Mouse (Mus musculus): ENCODE data around the gene Fut4.
A peak's percentile ranks its signal among the peaks of the same experiment; 100 is the strongest.

The Fut4 gene

DNA sequence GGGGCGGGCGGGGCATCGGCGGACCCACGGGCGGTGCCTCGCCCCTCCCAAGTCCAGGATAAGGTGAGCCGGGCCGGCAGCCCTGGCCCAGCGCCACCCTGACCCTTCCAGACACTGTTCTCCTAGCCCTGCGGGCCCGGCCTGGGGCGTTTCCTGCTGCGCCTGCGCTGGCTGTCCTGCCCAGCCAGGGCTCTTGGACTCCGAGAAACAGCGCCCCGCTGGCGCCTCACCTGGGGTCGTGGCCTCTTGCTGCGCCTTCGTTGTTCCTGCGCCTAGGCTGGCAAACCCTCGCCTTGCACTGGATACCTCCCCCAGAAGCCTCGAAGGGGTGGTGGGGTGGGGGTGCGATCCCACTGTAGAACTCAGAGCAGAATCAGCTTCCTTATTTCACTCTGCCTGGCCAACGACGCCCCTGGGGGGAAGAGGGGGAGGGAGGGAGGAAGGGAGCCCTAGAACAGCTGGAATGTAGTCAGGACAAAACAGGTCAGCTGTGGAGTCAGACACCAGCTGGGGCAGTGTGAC lies at the start of gene Fut4:
Gene Fut4 (minus strand): TSS at position 393 of the 522 bp plus-strand sequence.
- DNase-seq (ENCODE audit: low read depth, low spot score) = peak; percentile 26

DNA sequence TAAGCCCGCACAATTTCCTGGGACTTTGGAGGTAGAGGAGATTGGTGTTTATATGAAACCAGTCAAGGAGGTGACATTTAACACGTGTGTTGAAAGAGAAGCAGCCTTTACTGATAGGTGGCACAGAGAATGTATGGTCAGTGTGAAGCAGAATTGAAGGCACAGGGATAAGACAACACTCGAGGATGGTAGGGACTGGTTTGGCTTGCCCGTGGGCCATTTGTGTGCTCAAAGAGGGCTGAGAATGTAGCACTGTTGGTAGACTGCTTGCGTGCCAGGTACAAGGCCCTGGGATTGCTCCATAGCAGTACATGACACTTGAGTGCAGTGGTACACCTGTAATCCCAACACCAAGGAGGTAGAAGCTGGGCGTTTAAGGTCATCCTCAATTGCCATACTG lies 35.2 kb upstream of the Fut4 start:
- no peak for DNase-seq (ENCODE audit: low read depth, low spot score)

DNA sequence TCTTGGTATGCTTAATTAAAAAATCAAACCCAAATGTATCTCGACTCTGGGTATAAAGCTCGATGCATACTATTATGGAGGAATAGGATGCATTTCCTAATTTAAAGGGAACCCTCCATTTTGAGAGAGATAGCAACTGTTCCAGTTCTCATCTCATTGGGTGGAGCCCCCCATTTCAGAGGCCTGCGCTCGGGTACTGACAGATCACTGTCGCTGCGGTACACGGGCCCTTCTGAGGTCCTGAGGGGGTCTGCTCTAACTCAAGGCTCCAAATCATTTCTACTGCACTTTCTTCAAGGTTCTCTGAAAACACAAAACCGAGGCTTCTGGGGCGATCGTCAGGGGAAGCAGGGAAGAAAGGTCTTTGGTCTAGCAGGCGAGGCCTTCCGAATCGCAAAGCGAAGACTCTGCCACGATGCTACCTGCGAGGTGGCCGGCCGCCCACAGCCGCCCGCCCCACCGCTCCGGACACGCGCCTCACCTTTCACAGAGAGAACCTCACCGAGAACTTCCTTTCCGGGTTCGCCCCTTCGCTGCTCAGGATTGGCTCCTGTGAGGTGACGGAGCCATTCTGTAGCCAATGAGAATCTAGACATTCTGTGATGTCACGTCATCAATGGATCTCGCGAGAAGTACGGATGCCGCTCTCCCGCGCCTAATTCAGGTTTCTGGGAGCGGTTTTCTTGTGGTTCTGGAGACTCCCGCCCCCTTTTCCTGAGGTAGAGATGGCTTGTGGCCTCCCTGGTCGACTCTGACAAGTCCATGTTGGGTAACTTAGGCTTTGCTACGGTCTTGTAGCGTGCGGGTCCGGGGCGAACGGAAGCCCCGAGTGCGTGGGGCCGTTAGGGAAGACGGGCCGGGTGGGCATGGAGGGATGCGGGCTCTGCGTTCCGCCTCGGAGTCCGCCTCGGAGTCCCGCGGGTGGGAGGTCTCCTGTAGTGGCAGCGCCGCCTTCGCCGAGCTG lies 32.1 kb upstream of the Fut4 start, which contains the start of the genes Mre11a and Ankrd49:
Gene Mre11a (plus strand): TSS at position 616 of the 964 bp plus-strand sequence.
Gene Ankrd49 (minus strand): TSS at position 818 of the 964 bp plus-strand sequence.
- peak; percentile 96 for DNase-seq (ENCODE audit: low read depth, low spot score)

DNA sequence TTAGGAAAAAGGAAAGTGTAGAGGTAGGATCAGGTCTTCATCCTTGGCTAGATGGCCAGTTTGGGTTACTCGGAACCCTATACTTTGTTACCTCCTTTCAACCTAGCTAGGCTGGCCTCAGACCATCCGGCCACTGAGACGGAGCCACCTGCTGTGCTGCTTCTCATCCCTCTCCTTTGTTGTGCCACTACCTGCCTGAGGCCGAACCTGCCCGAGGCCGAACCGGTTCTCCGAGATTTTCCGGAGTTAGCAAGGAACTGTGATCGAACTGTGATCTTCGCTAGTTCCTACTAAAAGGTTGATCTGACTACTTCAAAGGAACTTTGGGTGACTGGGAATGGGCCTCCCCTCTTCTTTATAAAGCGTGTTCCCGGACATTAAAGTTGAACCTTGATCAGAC lies 26.1 kb upstream of the Fut4 start:
- DNase-seq (ENCODE audit: low read depth, low spot score) = no peak

DNA sequence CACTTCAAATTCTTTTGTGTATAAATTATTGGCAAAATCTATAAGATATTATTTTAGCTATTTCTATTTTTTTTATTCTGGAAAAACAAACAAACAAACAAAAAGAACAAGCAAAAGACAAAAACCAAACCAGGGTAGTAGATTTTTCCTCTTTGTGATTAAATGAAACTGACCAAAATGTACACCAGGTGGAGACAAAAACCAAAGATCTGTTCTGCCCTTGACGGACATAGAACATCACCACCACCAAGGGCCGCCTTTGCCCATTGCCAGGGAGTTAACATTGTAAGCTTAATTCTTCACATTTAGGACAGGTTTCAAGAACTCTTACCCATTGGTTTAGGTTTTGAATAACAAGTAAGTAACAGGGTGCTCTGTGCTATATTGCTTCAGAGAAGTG lies 21.6 kb upstream of the Fut4 start:
- DNase-seq (ENCODE audit: low read depth, low spot score) = peak; percentile 26

DNA sequence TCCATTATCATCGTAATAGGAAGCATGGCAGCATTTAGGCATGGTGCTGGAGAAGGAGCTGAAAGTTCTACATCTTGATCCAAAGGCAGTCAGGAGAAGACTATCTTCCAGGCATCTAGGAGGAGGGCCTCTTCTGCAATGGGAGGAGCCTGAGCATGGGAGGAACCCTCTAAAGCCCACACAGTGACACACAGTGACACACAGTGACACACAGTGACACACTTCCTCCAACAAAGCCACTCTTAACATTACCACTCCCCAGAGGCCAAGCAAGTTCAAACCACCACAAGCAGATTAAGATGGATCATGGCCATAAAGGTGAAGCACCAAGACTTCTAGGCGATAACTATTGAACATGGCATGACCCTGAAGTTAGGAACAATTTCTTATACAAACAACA lies 19.9 kb upstream of the Fut4 start:
- no peak for DNase-seq (ENCODE audit: low read depth, low spot score)

DNA sequence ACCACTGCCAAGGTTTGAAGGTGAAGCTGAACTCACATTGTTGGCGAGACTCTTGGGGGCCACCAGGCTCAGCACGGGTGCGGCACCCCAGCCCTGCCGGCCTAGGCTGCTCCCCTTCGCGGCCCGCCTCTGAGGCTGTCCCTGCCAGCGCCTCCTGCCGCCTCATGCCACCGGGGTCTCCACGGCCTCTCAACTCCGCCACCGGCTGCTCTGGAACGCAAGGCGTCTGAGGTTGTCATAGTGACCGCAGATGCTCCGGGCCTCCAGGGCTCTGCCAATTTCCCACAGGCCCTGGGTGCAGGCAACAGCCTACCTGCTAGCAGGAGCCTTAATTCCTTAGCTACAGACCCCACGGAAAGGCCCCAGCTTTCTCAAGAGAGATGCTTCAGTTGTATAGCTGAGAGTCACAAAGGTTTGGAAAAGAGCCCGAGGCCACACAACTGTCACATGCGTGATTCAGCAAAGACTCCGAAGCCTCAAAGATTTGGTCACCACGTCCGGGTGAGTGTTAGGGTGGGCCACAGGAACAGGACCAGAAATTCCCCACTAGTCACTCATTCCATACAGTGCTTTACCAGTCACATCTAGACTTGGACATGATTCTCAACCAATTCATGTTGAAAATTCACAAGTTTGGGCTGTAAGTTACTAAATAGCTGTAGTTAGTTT lies 18.7 kb upstream of the Fut4 start, which contains the start of gene 1700012B09Rik:
Gene 1700012B09Rik (minus strand): TSS at position 228 of the 669 bp plus-strand sequence.
- no peak for DNase-seq (ENCODE audit: low read depth, low spot score)

DNA sequence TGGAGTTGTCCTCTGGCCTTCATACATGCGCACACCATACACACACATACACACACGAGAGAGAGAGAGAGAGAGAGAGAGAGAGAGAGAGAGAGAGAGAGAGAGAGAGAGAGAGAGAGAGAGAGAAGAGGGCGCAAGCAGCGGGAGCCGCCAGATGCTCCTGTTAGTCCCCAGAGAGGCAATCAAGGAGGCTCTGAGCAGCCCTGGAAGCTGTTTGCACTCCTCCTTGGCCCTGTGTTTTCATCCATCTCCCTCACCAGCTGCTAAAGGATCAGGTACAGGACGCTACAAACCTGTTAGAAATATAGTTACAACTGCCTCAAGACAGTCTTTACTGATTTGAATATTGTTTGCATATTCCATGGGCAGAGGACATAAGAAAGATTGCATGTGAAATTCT lies 17.6 kb upstream of the Fut4 start:
- DNase-seq (ENCODE audit: low read depth, low spot score) = no peak

DNA sequence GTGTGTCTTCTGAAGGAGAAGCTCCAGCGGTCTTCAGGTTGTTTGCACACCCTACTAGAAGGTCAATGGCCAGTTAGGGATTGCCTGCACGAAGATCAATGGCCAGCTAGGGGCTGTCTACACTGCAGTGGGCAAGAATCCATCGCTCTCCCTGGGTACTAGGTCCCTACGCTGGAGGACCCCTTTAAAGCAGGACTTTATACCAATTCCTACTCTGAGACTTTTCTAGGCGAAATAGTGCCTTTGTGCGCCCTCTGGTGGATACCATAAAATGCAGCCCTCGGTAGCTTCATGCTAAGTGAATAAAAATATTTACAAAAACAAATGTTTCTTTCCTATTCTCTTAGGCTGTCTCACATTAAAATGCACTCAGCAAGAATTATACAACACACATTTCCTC lies 12.6 kb upstream of the Fut4 start:
- peak; percentile 23 for DNase-seq (ENCODE audit: low read depth, low spot score)

DNA sequence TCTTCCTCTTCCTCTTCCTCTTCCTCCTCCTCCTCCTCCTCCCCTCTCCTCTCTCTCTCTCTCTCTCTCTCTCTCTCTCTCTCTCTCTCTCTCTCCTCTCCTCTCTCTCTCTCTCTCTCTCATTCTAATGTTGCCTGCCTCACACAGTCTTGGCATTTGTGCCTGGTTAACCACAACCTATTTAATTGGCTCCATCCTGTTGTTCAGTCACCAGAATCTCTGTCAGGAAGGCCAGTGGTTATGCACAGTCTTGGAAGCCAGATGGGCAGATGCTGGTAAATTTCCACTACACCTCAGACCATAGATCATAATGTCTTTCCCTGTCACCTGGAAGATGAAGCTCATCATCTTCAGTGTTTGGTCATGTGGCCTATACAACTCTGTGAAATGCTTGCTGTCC lies 7.1 kb upstream of the Fut4 start:
- no peak for DNase-seq (ENCODE audit: low read depth, low spot score)

DNA sequence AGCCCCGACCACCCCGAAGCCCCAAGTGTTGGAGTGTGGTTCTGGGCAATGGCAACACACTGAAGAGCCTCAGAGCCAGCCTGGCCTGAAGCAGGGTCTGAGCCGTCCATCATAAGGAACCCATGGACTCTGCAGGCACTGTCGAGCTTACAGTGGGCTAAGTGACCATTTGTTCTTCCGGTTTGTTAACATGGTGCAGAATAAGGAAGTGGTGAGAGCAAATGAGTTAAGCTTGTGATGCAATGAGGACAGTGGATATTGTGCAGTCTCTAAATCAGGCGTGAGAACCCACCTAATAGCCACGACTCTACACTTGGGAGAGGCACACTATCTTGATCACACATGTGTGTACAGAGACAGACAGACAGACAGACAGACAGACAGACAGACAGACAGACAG lies 6.4 kb upstream of the Fut4 start:
- no peak for DNase-seq (ENCODE audit: low read depth, low spot score)

DNA sequence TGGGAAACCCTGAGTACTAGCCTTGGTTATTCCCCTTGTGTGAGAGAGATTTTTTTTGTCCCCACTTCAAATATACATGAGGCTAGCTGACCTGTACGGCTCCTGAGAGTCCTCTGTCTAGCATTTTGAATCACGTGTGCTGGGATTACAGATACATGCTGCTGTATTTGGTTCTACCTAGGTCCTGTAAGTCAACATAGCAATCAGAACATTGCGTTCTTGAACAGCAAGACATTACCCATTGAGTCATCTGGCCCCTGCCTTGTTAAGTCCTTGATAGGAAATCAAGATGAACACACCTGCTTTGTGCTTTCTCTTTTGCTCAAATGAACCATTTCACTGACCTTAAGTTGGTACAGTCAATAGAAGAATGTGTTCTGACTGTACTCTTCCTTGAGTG lies 2.3 kb upstream of the Fut4 start:
- no peak for DNase-seq (ENCODE audit: low read depth, low spot score)

DNA sequence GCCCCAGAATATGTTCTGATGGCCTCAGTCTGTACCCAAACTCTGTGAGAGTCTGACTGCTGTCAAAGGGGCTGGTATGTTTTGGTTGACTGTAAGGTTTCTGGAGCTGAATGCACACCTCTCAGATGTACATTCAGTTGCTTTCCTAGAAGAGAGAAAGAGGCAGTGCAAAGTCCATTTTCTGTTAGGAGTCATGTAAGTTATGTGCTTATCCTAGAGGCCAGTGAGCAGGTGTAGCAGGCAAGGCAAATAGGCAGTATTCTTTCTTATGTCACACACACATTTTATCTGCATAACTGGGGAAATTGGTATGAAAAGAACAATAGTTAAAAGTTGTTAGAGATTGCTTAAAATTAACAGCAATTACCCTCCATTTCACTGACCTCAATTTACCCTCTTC lies 1.8 kb upstream of the Fut4 start:
- DNase-seq (ENCODE audit: low read depth, low spot score) = no peak

DNA sequence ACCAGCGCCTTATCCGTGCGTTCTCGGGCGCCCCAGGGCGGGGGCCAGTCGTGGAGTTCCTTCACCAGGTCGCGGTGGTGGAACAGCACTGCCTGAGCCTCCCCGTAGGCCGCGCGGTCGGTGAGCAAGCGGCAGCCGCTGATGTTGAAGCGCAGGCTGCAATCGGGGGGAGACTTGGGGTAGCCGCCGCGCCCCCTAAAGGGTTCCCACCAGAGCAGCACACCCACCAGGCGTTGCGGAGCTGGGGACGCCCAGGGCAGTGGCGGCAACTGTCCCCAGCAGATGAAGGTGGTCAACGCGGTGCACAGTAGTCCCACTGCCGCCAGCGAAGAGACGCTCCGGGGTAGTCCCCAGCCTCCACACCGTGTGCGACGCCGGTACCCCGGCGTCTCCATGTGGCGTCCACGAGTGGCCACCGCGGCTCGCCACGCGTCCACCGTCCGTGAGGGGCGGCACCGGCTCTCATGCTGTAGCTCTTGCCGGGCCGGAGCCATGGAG lies 641 bp downstream of the Fut4 start:
- DNase-seq (ENCODE audit: low read depth, low spot score) = no peak

DNA sequence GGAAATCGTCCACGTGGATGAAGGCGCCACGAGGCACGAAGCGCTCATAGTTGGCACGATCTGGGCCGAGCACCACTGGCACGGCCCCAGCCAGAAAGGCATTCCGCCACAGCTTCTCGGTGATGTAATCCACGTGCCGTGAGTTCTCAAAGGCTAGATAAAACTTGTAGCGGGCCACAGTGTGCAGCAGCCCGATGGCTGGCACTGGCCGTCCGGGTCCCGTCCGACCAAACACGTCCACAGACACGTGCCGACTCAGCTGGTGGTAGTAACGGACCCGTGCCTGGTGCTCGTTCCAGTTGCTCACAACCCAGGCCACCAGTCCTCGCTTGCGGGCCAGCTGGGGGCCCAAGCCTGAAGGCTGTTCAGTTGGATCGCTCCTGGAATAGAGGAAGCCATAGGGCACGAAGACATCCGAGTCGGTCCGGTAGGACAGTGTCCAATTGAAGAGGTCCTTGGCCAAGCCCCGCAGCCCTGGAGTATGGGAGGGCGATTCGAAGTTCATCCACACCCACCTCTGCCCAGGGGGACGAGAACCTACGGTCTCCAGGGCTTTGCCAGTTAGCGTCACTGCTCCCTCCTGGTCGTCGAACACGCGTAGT lies 1.2 kb downstream of the Fut4 start:
- no peak for DNase-seq (ENCODE audit: low read depth, low spot score)

DNA sequence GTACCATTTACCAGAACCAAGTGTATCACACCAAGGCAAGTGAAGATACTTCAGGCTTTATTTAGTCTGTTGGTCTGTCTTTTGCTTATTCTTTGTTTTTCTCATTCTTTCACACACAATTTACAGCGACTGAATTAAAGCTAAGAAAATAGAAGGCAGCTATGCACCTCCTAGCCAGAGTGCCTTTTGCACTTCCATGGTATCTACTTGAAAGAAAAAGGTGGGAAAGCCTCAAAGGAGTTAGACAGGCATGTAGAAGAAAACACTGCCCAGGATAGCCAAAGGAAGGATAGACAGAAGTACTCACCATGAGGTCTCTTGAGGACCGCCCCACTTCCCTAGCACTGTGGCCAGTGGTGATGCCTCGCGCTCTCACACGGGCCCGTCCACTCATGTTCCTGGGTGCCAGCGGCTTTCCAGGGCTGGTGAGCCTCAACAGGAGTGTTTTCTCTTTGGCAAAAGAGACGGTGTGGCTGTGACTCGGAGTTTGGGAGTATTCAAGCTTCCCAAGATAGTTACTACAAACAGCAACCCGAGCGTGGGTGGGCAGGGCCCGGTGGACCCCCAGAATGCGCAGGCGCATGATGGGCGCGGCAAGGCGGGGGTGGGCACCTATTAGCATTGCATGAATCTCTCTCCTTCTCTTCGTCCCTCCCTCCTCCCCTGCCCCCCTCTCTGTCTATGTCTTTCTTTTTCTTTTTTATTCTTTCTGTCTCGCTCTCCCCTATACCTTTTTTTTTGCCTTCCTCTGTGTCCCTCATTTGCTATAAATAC lies 11.9 kb downstream of the Fut4 start, which contains the start of gene Piwil4:
Gene Piwil4 (minus strand): TSS at position 583 of the 774 bp plus-strand sequence.
- no peak for DNase-seq (ENCODE audit: low read depth, low spot score)

DNA sequence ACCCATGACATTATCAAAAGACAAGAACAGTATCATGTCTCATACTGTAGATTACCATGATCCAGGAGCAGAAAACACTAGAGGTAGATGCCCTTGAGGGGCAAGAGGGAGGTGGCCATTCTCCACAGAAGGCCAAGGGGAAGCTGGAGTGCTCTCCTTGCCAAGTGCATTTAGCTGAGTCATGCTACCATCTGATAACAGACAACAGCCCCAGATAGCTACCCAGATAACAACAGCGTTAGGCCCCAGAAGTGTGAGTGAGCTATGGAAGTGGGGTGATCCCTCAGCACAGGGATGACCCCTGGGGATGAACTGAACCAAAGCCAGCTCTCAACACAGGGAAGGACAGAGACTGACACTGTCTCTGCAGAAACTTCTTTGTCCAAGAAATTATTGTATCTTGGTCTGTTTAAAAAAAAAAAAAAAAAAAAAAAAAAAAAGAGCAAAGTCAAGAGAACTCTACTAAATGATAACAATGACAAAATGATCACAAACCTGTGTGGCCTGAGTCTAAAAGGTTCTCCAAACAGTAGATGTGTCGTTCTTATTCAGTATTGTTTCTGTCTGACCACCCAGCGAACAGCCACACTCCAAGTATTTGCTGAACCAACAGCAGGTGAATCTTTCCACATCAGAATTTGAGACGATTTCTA lies 12.6 kb downstream of the Fut4 start:
- no peak for DNase-seq (ENCODE audit: low read depth, low spot score)

DNA sequence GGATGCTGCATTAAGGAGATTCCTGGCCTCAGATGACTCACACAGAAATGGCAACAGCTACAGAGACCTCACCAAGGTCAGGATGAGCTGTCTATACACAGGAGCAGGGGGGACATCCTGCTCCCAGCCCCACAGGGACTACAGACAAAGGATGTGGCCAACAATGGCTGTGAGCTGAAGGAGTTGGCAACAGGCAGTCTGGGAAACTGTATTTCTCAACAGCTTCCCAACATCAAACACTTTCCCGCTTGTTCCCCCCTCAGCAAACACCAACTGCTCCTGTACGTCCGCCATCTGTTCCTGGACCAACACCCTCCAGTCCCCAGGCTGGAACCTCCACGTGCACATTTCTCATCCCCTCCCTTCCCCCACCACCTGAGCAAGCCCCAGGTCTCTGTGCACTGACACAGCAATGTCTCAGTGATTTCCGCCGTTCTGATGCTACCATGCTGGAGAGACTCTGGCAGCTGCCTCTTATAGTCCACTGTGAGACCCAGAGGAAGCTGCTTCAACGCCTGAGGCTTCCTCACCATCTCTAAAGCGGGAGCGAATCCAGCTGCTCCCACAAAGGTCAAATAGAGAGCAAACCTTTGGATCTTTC lies 21.2 kb downstream of the Fut4 start:
- no peak for DNase-seq (ENCODE audit: low read depth, low spot score)

DNA sequence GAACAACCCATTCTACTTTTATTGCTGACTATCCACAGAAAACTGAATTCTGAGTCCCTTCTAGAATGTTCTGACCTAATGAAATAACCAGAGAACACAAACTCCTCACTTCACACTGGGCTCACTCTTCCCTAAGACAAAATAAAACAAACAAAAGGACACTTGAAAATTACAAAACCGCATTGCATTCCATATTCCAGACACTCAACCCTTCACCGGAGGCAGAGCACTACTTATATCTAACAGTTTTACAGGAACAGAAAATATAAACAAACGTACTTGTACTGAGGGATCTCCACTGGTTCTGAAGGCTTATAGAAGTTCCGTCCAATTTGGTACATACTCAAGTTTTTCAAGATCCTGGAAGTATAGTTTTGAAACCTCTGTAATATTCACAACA lies 23.8 kb downstream of the Fut4 start:
- DNase-seq (ENCODE audit: low read depth, low spot score) = no peak

DNA sequence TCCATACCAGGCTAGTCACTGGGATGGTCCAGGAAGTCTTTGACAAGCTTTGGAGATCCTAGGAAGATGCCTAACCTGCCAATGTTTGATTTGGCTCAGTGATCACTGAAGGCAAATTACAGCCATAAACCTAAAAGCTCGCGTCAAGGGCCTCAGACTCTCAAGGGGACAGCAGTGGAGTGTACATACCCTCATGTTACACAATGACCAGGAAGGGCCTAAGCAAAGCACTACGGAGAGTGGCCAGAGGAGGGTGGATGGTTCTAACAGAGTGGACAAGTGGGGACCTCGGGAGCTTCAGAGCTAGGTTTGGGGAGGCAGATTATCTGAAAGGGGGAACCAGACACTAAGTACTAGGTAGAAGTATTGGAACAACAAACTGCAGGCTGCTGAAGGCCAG lies 25.6 kb downstream of the Fut4 start:
- no peak for DNase-seq (ENCODE audit: low read depth, low spot score)
